Mouse (Mus musculus): ENCODE results near the gene Olfr597.
"Not testable (repeated sequence)": the region's sequence is repeated elsewhere in the genome, so short reads cannot be mapped to it uniquely, and the experiment has no call there.

The Olfr597 gene

GRCm38 (mm10) chr7:103316015-103316414, at the start of gene Olfr597:
TSS of gene Olfr597 (plus strand) at chr7:103316315.
- not testable (repeated sequence) for DNase-seq (ENCODE audit: low spot score in 2 of 2)

- not testable (repeated sequence) for DNase-seq (ENCODE audit: low spot score in 2 of 2)
Observed at GRCm38 (mm10) chr7:103305348-103305747, 10.8 kb upstream of the Olfr597 start, which contains the start of gene Olfr596. TSS of gene Olfr596 (plus strand) at chr7:103305648.

GRCm38 (mm10) chr7:103323268-103323667, 7.2 kb downstream of the Olfr597 start, which contains the start of gene Olfr598:
TSS of gene Olfr598 (plus strand) at chr7:103323568.
- DNase-seq (ENCODE audit: low spot score in 2 of 2): no peak

DNA sequence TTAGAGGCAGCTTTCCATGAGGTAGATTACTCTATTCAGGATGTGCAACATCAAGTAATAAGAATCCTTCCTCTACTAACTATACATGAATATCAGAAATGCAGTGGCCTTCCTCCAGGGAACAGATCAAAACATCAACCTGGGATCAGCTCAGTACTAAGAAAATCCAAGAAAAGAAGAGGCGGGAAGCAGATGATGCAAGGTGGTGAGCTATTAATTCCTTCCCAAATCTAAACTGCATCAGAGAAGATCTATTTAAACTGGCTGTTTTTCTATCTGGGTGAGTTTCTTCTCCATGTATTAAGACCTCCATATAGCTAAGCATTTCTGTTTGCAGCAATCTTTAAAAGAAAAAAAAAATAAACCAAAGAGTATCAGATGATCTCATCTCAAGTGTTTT, 19.5 kb downstream of the Olfr597 start, which contains the start of gene Olfr599:
Gene Olfr599, plus strand, starts transcription at position 301 of the 400 bp plus-strand sequence.
- DNase-seq (ENCODE audit: low spot score in 2 of 2): no peak

GRCm38 (mm10) chr7:103349569-103349968, 33.5 kb downstream of the Olfr597 start, which contains the start of gene Olfr600:
TSS of gene Olfr600 (minus strand) at chr7:103349669.
- DNase-seq (ENCODE audit: low spot score in 2 of 2): no peak

GRCm38 (mm10) chr7:103362555-103362954, 46.4 kb downstream of the Olfr597 start, which contains the start of gene Olfr601:
TSS of gene Olfr601 (minus strand) at chr7:103362655.
- no peak for DNase-seq (ENCODE audit: low spot score in 2 of 2)

Data from urinary bladder, postnatal 36 days (tissue).